Mouse (Mus musculus) hindbrain, embryonic 14.5 days (tissue): ENCODE data around the gene Shank2. TPM values are rescaled to one million over a fixed set of nuclear protein-coding genes. Genes with fewer than 3 reads are reported as not detected.

Experiments
- ATAC-seq: fragments of 200-750 bp; cut with Nextera tagmentation; 2 replicates; pipeline ENCODE4 v1.8.0; 2017; ENCODE audit warnings: moderate number of reproducible peaks, mild to moderate bottlenecking, moderate TSS enrichment, moderate library complexity; ENCODE audit not compliant: low FRiP score
- DNase-seq: peaks from one replicate; pipeline ENCODE4 v3.0.0-alpha.2; 2015; ENCODE audit warnings: low spot score
- H3K27ac ChIP-seq: fragments of 300-500 bp; sonication (generic); 2 replicates; pipeline ENCODE4 v1.5.1; 2014; ENCODE audit warnings: mild to moderate bottlenecking, moderate library complexity
- H3K27me3 ChIP-seq: fragments of 300-500 bp; sonication (generic); 2 replicates; pipeline ENCODE4 v1.6.1; 2014; ENCODE audit warnings: mild to moderate bottlenecking, low read length, mixed read lengths; ENCODE audit not compliant: control insufficient read depth, insufficient read depth
- H3K36me3 ChIP-seq: fragments of 300-500 bp; sonication (generic); replicated peaks from 2 replicates; pipeline ENCODE4 v1.6.1; 2014; ENCODE audit not compliant: control insufficient read depth, insufficient read depth
- H3K4me1 ChIP-seq: fragments of 300-500 bp; sonication (generic); replicated peaks from 2 replicates; pipeline ENCODE4 v1.6.1; 2014; ENCODE audit warnings: antibody characterized with exemption, low read length, mixed read lengths; ENCODE audit not compliant: control insufficient read depth, insufficient read depth
- H3K4me2 ChIP-seq: fragments of 300-500 bp; sonication (generic); replicated peaks from 2 replicates; pipeline ENCODE4 v1.6.1; 2014; ENCODE audit warnings: mild to moderate bottlenecking, moderate library complexity
- H3K4me3 ChIP-seq: fragments of 300-500 bp; sonication (generic); replicated peaks from 2 replicates; pipeline ENCODE4 v1.5.1; 2014; ENCODE audit warnings: mild to moderate bottlenecking, low read length
- H3K9ac ChIP-seq: fragments of 300-500 bp; sonication (generic); 2 replicates; pipeline ENCODE4 v1.6.1; 2014
- H3K9me3 ChIP-seq: fragments of 300-500 bp; sonication (generic); 2 replicates; pipeline ENCODE4 v1.6.1; 2016; ENCODE audit warnings: low read length; ENCODE audit not compliant: control insufficient read depth
- WGBS: fragments of 180-500 bp; shearing (Covaris S2); extraction: QIAGEN DNeasy Blood & Tissue Kit; methylation state at CpG from one replicate; pipeline ENCODE4 v1.1.7; 2014; 5-methylcytosine and 5-hydroxymethylcytosine counted together
- polyA plus RNA-seq: library from polyadenylated mRNA; unstranded; fragments of >200 nt; fragmentation: Nextera tagmentation; extraction: Ambion mirVana; gene quantifications from 2 replicates; pipeline ENCODE4 v1.2.1, GENCODE M21; 2014

Gene Shank2
- polyA plus RNA-seq, 1 experiment from 2014 or later, result 11.3 TPM

- no peak overlapping the region for H3K4me2 ChIP-seq
- H3K36me3 ChIP-seq, result no peaks in the 10 kb centered on the region
- peaks cover 13% of the 10 kb centered on the region for H3K4me1 ChIP-seq
- no peaks in the 10 kb centered on the region for H3K9me3 ChIP-seq
- H3K4me3 ChIP-seq, result no peak overlapping the region
- DNase-seq, result no peak
- no peak overlapping the region for H3K27ac ChIP-seq
- 86% methylated on average over 2 of the region's 2 CpGs for WGBS
- no peak overlapping the region for H3K9ac ChIP-seq
- ATAC-seq, result no peak
- no peaks in the 10 kb centered on the region for H3K27me3 ChIP-seq
Observed at GRCm38 (mm10) chr7:144375483-144375882, 373.8 kb downstream of the Shank2 start.

GRCm38 (mm10) chr7:144378254-144378653 is 376.5 kb downstream of the Shank2 start:
- 67% methylated on average over 4 of the region's 4 CpGs for WGBS
- Histone ChIP-seq H3K4me1 (peaks cover 13% of the 10 kb centered on the region), H3K4me3 (no peak overlapping the region), H3K27ac (no peak overlapping the region), H3K9me3 (no peaks in the 10 kb centered on the region), H3K27me3 (no peaks in the 10 kb centered on the region), H3K9ac (no peak overlapping the region), H3K4me2 (no peak overlapping the region), H3K36me3 (no peaks in the 10 kb centered on the region)
- no peak for DNase-seq
- ATAC-seq, result no peak

- ATAC-seq (no peak), DNase-seq (no peak)
- Histone ChIP-seq H3K4me3 (no peak overlapping the region), H3K9ac (no peak overlapping the region), H3K4me2 (no peak overlapping the region), H3K27ac (no peak overlapping the region), H3K9me3 (no peaks in the 10 kb centered on the region), H3K27me3 (no peaks in the 10 kb centered on the region), H3K4me1 (peaks cover 13% of the 10 kb centered on the region), H3K36me3 (no peaks in the 10 kb centered on the region)
- 23% methylated on average over 6 of the region's 6 CpGs for WGBS
Observed at GRCm38 (mm10) chr7:144379243-144379884, 377.6 kb downstream of the Shank2 start.

GRCm38 (mm10) chr7:144381588-144381987 is 379.9 kb downstream of the Shank2 start:
- ATAC-seq, result no peak
- Histone ChIP-seq H3K4me3 (no peak overlapping the region), H3K4me2 (no peak overlapping the region), H3K27me3 (no peaks in the 10 kb centered on the region), H3K36me3 (no peaks in the 10 kb centered on the region), H3K9me3 (no peaks in the 10 kb centered on the region), H3K9ac (no peak overlapping the region), H3K4me1 (peaks cover 13% of the 10 kb centered on the region), H3K27ac (no peak overlapping the region)
- no peak for DNase-seq
- WGBS, result 69% methylated on average over 10 of the region's 10 CpGs

GRCm38 (mm10) chr7:144387537-144387936 is 385.8 kb downstream of the Shank2 start:
- Histone ChIP-seq H3K4me3 (no peak overlapping the region), H3K4me1 (no peaks in the 10 kb centered on the region), H3K27ac (no peak overlapping the region), H3K9ac (no peak overlapping the region), H3K27me3 (no peaks in the 10 kb centered on the region), H3K4me2 (no peak overlapping the region), H3K36me3 (no peaks in the 10 kb centered on the region), H3K9me3 (no peaks in the 10 kb centered on the region)
- WGBS, result 94% methylated on average over 6 of the region's 6 CpGs
- no peak for DNase-seq
- no peak for ATAC-seq

GRCm38 (mm10) chr7:144389704-144390103 is 388.0 kb downstream of the Shank2 start:
- Histone ChIP-seq H3K4me3 (no peak overlapping the region), H3K27me3 (no peaks in the 10 kb centered on the region)

GRCm38 (mm10) chr7:144390676-144391075 is 388.9 kb downstream of the Shank2 start:
- ATAC-seq (no peak), DNase-seq (no peak)
- Histone ChIP-seq H3K4me3 (no peak overlapping the region), H3K4me1 (no peaks in the 10 kb centered on the region), H3K9ac (no peak overlapping the region), H3K36me3 (no peaks in the 10 kb centered on the region), H3K27ac (no peak overlapping the region), H3K27me3 (no peaks in the 10 kb centered on the region), H3K4me2 (no peak overlapping the region), H3K9me3 (no peaks in the 10 kb centered on the region)
- WGBS, result 44% methylated on average over 8 of the region's 8 CpGs

More at GRCm38 (mm10) chr7:144389704-144390103, 388.0 kb downstream of the Shank2 start:
- DNase-seq (no peak), ATAC-seq (no peak)
- Histone ChIP-seq H3K27ac (no peak overlapping the region), H3K9me3 (no peaks in the 10 kb centered on the region), H3K4me2 (no peak overlapping the region), H3K9ac (no peak overlapping the region), H3K4me1 (no peaks in the 10 kb centered on the region), H3K36me3 (no peaks in the 10 kb centered on the region)
- 85% methylated on average over 2 of the region's 2 CpGs for WGBS

- WGBS, result 85% methylated on average over 6 of the region's 6 CpGs
- no peaks in the 10 kb centered on the region for H3K9me3 ChIP-seq
- ATAC-seq, result no peak
- H3K4me1 ChIP-seq, result no peaks in the 10 kb centered on the region
- no peak overlapping the region for H3K27ac ChIP-seq
- H3K4me2 ChIP-seq, result no peak overlapping the region
- no peaks in the 10 kb centered on the region for H3K27me3 ChIP-seq
- H3K9ac ChIP-seq, result no peak overlapping the region
- no peak overlapping the region for H3K4me3 ChIP-seq
- DNase-seq, result no peak
- H3K36me3 ChIP-seq, result no peaks in the 10 kb centered on the region
Observed at GRCm38 (mm10) chr7:144391727-144392126, 390.0 kb downstream of the Shank2 start.

- Histone ChIP-seq H3K9me3 (no peaks in the 10 kb centered on the region), H3K4me1 (no peaks in the 10 kb centered on the region), H3K36me3 (peaks cover 6% of the 10 kb centered on the region; the same call in 1 of the 2 replicates), H3K4me2 (no peak overlapping the region), H3K9ac (no peak overlapping the region), H3K4me3 (no peak overlapping the region), H3K27ac (no peak overlapping the region), H3K27me3 (no peaks in the 10 kb centered on the region)
- 81% methylated on average over 4 of the region's 4 CpGs for WGBS
- no peak for DNase-seq
- ATAC-seq, result no peak
Observed at GRCm38 (mm10) chr7:144402492-144402891, 400.8 kb downstream of the Shank2 start.

GRCm38 (mm10) chr7:144407675-144408074 is 405.9 kb downstream of the Shank2 start:
- Histone ChIP-seq H3K4me2 (no peak overlapping the region), H3K4me1 (peaks cover 10% of the 10 kb centered on the region), H3K4me3 (no peak overlapping the region), H3K36me3 (peaks cover 30% of the 10 kb centered on the region), H3K27me3 (no peaks in the 10 kb centered on the region), H3K27ac (no peak overlapping the region), H3K9ac (no peak overlapping the region), H3K9me3 (no peaks in the 10 kb centered on the region)
- ATAC-seq, result no peak
- WGBS, result 74% methylated on average over 4 of the region's 4 CpGs
- DNase-seq, result no peak
